Mouse (Mus musculus) limb, embryonic 11.5 days (tissue): ENCODE results near the gene Poc5. TPM values are rescaled to one million over a fixed set of nuclear protein-coding genes. Genes with fewer than 3 reads are reported as not detected.

Experiments
- ATAC-seq: fragments of 200-750 bp; cut with Nextera tagmentation; 2 replicates; pipeline ENCODE4 v1.8.0; 2017; ENCODE audit warnings: low read depth; ENCODE audit not compliant: insufficient number of reproducible peaks, low FRiP score, low TSS enrichment
- DNase-seq: peaks from one replicate; pipeline ENCODE4 v3.0.0-alpha.2; 2015; ENCODE audit warnings: low spot score
- H3K27ac ChIP-seq: fragments of 300-500 bp; sonication (generic); replicated peaks from 2 replicates; pipeline ENCODE4 v1.5.1; 2014; ENCODE audit warnings: low read depth, mild to moderate bottlenecking, low read length
- H3K27me3 ChIP-seq: fragments of 300-500 bp; sonication (generic); 2 replicates; pipeline ENCODE4 v1.6.1; 2014; ENCODE audit warnings: mild to moderate bottlenecking, low read length, mixed read lengths; ENCODE audit not compliant: control insufficient read depth, insufficient read depth
- H3K36me3 ChIP-seq: fragments of 300-500 bp; sonication (generic); 2 replicates; pipeline ENCODE4 v1.6.1; 2014; ENCODE audit warnings: mild to moderate bottlenecking, low read length, moderate library complexity, mixed read lengths; ENCODE audit not compliant: control insufficient read depth, insufficient read depth
- H3K4me1 ChIP-seq: fragments of 300-500 bp; sonication (generic); 2 replicates; pipeline ENCODE4 v1.6.1; 2014; ENCODE audit warnings: low read length, mixed read lengths; ENCODE audit not compliant: control insufficient read depth, insufficient read depth
- H3K4me2 ChIP-seq: fragments of 300-500 bp; sonication (generic); 2 replicates; pipeline ENCODE4 v1.6.1; 2014; ENCODE audit warnings: low read depth, mild to moderate bottlenecking, moderate library complexity; ENCODE audit not compliant: severe bottlenecking
- H3K4me3 ChIP-seq: fragments of 300-500 bp; sonication (generic); 2 replicates; pipeline ENCODE4 v1.5.1; 2014; ENCODE audit warnings: low read depth, low read length
- H3K9ac ChIP-seq: fragments of 300-500 bp; sonication (generic); 2 replicates; pipeline ENCODE4 v1.6.1; 2014; ENCODE audit warnings: mild to moderate bottlenecking, low read length
- H3K9me3 ChIP-seq: fragments of 300-500 bp; sonication (generic); 2 replicates; pipeline ENCODE4 v1.6.1; 2016; ENCODE audit warnings: low read length; ENCODE audit not compliant: control insufficient read depth
- WGBS: fragments of 180-500 bp; shearing (Covaris S2); extraction: QIAGEN DNeasy Blood & Tissue Kit; methylation state at CpG from one replicate; pipeline ENCODE4 v1.1.7; 2014; 5-methylcytosine and 5-hydroxymethylcytosine counted together
- polyA plus RNA-seq: library from polyadenylated mRNA; unstranded; fragments of >200 nt; fragmentation: Nextera tagmentation; extraction: Ambion mirVana; gene quantifications from 2 replicates; pipeline ENCODE4 v1.2.1, GENCODE M21; 2014

The Poc5 gene
- polyA plus RNA-seq, 1 experiment from 2014 or later, result 22.6 TPM

DNA sequence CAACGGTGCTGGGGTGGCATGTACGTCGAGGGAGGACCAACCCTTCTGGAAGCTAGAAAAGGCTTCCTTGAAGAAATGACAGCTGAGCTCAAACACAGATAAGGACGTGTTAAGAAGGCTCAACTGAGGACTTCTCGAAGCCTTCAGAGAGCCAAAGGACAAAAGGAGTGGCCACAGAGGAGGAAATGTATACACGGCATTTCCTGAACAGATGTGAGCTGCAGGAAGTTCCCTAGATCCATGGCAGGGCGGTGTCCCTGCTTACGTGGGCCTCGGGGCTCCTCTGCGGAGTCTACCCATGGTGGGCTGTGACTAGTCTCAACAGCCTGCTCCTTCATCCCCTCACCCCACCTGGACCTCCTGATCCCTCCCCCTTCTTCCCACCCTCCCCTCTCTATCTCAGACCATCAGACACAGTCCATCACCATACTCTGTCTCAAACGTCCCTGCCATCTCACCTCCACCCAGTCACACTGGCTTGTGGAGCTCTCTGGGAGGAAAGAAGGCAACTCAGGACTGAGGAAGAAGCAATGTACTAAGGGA is 45.6 kb downstream of the Poc5 start:
- Histone ChIP-seq H3K9me3 (no peaks in the 10 kb centered on the region), H3K27me3 (no peaks in the 10 kb centered on the region), H3K27ac (no peak overlapping the region), H3K36me3 (no peaks in the 10 kb centered on the region), H3K4me3 (no peak overlapping the region), H3K4me2 (no peak overlapping the region), H3K9ac (no peak overlapping the region), H3K4me1 (peaks cover 2% of the 10 kb centered on the region; the same call in 1 of the 2 replicates)
- DNase-seq, result no peak
- WGBS, result 68% methylated on average over 11 of the region's 11 CpGs
- ATAC-seq, result no peak

DNA sequence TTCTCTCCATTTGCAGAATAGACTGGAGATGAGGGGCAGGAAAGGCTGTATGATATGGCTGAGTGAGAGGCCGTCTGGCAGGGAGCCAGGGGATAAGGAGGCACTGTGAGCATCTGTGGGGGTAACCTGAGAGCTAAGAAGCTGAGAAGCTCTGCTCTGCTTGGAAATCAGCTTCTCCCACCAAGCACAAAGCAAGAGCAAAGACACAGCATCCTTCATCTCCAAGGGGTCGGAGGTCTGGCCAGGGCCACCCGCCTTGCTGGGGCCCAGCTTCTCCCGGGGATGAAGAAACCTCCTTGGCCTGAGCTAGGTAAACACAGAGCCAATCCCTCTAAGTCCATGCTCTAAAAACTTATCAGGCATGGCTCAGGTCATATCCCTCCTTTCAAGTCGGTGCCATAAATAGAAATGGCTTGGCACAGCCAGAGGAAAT is 46.8 kb downstream of the Poc5 start:
- ATAC-seq (no peak), DNase-seq (no peak)
- Histone ChIP-seq H3K36me3 (no peaks in the 10 kb centered on the region), H3K9ac (no peak overlapping the region), H3K4me1 (peaks cover 2% of the 10 kb centered on the region; the same call in 1 of the 2 replicates), H3K27ac (no peak overlapping the region), H3K27me3 (no peaks in the 10 kb centered on the region), H3K9me3 (no peaks in the 10 kb centered on the region), H3K4me3 (no peak overlapping the region), H3K4me2 (no peak overlapping the region)
- WGBS, result 64% methylated on average over 5 of the region's 5 CpGs

DNA sequence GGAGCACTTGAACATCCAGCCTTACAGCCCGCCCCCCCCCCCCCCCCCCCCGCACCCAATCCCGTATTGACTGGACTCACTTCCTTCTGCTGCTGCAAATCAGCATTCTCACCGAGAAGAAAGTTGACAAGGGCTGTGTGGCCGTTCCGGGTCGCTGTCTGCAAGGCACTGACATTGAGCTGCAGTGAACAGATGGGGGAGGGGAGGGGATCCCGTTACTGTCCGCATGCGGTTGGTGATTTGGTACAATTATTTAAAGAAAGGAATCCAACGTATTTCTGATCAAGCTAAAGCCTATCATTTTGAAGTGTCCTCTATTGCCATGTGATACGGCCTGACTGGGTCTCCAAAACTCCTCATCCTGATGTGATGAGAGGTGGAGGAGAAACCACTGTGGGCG is 47.7 kb downstream of the Poc5 start:
- Histone ChIP-seq H3K9ac (no peak overlapping the region), H3K4me3 (no peak overlapping the region), H3K4me1 (peaks cover 2% of the 10 kb centered on the region; the same call in 1 of the 2 replicates), H3K9me3 (no peaks in the 10 kb centered on the region), H3K27me3 (no peaks in the 10 kb centered on the region), H3K4me2 (no peak overlapping the region), H3K36me3 (no peaks in the 10 kb centered on the region), H3K27ac (no peak overlapping the region)
- DNase-seq (peak; percentile 27), ATAC-seq (no peak)
- 53% methylated on average over 12 of the region's 13 CpGs for WGBS

DNA sequence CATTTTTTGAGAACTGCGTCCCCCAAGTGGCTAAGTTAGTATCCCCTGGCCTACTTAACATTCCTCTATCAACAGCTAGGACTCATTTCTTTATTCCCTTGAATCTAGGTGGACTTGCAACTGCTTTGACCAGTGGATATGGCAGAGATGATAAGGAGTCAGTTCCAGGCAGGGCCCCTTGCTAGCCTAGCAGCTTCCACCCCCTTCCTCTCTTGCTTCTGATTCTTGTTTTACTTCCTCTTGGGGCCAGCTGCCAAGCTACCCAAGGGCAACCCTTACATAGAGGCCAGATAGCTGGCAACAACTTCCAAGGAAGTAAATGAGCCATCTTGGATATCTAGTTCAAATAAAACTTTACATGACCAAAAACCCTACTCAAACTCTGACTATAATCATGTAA is 48.8 kb downstream of the Poc5 start:
- Histone ChIP-seq H3K36me3 (no peaks in the 10 kb centered on the region), H3K27me3 (no peaks in the 10 kb centered on the region), H3K4me3 (no peak overlapping the region), H3K27ac (no peak overlapping the region), H3K4me2 (no peak overlapping the region), H3K9ac (no peak overlapping the region), H3K4me1 (peaks cover 2% of the 10 kb centered on the region; the same call in 1 of the 2 replicates), H3K9me3 (no peaks in the 10 kb centered on the region)
- 89% methylated on average over 1 of the region's 1 CpGs for WGBS
- DNase-seq (no peak), ATAC-seq (no peak)

DNA sequence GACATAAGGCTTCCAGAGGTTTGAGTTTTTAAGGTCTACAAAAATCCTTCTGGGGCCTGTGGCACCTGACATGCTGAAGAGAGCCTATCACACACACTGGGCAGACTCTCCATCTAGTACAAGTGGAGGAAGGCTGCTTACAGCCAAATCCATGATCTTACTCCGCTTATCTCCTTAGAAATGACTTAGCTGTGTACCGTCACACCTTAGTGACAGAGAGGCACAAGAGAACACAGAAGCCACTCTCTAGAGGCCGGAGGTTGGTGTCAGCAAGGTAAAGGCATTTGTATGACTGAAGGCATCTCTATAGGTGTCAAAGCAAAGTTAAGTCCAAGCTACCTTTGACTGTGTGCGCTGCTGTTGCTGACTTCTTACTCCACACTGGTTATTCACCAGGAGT is 52.3 kb downstream of the Poc5 start:
- Histone ChIP-seq H3K36me3 (no peaks in the 10 kb centered on the region), H3K9ac (no peak overlapping the region), H3K4me1 (no peaks in the 10 kb centered on the region), H3K4me2 (no peak overlapping the region), H3K9me3 (no peaks in the 10 kb centered on the region), H3K27ac (no peak overlapping the region), H3K4me3 (no peak overlapping the region), H3K27me3 (no peaks in the 10 kb centered on the region)
- 91% methylated on average over 4 of the region's 4 CpGs for WGBS
- ATAC-seq, result no peak
- DNase-seq, result no peak

DNA sequence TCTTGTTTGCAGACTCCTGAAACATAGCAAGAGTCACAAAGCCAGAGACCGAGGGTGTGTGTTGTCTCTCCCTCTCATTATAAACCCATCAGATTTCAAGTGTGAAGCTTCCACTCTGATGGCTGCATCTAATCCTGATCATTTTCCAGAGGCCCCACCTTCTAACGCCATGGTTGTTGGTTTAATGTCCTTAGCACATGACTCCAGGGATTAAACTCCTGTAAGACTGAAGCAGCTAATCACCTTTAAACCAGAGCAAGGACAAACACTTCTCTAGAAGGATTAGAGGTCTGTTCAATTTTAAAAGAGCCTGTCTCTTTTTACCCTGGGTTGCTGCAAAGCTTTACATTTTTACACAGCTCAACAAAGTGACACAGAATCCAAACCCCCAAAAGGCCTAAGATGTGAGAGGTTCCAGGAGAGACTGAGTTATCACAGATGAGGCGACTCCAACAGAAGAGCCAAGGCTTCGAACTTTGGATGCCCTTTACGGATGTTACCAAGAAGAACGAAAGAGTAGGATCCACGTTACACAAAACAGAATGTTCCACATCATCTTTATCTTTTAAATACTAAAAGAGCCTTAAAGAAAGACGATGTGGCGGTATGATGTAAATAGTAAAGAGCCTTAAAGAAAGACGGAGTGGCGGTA is 62.2 kb downstream of the Poc5 start:
- 86% methylated on average over 11 of the region's 11 CpGs for WGBS
- H3K36me3 ChIP-seq, result no peaks in the 10 kb centered on the region
- H3K4me3 ChIP-seq, result no peak overlapping the region
- no peaks in the 10 kb centered on the region for H3K27me3 ChIP-seq
- H3K27ac ChIP-seq, result no peak overlapping the region
- H3K4me1 ChIP-seq, result no peaks in the 10 kb centered on the region
- no peak overlapping the region for H3K4me2 ChIP-seq
- no peak for ATAC-seq
- H3K9me3 ChIP-seq, result no peaks in the 10 kb centered on the region
- DNase-seq, result no peak
- no peak overlapping the region for H3K9ac ChIP-seq

DNA sequence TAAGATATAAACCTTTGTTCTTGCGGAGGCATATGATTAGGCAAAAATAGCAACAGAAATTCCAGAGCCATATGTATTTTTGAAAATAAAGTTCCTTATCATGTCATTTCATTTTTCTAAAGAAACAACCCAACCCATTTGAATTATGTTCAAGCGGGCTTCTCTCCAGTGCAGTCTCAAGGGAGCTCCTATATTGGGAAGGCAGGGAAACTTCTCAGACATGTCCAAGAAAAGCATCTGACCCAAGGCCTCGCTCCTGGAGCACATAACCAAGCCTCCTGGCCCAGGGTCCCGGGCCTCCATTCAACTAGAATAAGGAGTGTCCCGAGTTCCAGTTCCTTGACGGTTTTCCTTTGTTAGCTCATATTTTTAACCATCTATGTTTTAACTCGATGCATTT is 62.8 kb downstream of the Poc5 start:
- Histone ChIP-seq H3K27ac (no peak overlapping the region), H3K9me3 (no peaks in the 10 kb centered on the region), H3K4me1 (no peaks in the 10 kb centered on the region), H3K36me3 (no peaks in the 10 kb centered on the region), H3K4me2 (no peak overlapping the region), H3K9ac (no peak overlapping the region), H3K27me3 (no peaks in the 10 kb centered on the region), H3K4me3 (no peak overlapping the region)
- WGBS, result 91% methylated on average over 7 of the region's 7 CpGs
- ATAC-seq (no peak), DNase-seq (no peak)

DNA sequence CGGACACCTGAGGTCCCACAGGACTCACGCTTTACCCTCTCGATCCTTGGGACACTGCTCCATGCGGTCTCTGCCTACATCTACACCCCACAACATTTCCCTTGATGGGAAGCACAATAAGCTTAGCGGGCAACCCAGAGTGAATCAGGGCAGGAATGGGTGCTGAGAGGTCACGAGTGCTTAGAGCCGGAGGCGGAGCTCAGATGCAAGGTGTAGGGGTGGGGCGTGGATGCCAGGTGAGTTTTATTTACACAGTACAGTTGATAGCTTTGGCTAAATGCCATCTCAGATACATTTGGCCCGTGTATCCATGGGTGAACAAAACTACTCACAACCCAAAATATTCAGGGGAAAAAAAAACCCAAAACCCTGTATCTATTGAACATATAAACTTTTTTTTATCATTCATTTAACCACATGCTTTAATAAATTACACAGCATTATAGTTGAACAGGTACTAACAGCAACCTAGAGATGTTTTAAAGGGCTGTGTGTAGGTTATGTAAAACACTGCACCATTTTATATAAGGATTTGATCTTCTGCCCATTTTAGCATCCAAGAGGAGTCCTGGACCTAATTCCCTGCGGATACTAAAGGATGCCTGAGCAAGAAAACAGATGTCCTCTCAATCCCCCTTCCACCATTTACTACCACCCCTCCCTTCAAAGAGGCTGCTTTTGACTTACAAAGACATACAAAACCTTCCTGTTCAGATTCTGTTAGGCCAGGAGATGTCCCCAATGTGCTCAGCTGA is 63.5 kb downstream of the Poc5 start:
- Histone ChIP-seq H3K4me3 (no peak overlapping the region), H3K27me3 (no peaks in the 10 kb centered on the region), H3K9ac (no peak overlapping the region), H3K4me1 (no peaks in the 10 kb centered on the region), H3K9me3 (no peaks in the 10 kb centered on the region), H3K36me3 (no peaks in the 10 kb centered on the region), H3K4me2 (no peak overlapping the region), H3K27ac (no peak overlapping the region)
- 89% methylated on average over 11 of the region's 11 CpGs for WGBS
- DNase-seq, result no peak
- no peak for ATAC-seq
